In genomic region chr8:93691375-93691774, GRCm38 (mm10) we compare ENCODE assay signal across 26 mouse cellular contexts.
"Had no signal": no experiment of that assay in that cellular context is flagged by ENCODE, and none has a peak within 500 bp of the region (broad histone marks: within the 10 kb centered on the region; RNA-seq: fewer than 3 reads in every experiment).

No protein-coding gene starts in this region.

- H3K4me2 ChIP-seq: heart, embryonic 11.5 days; hindbrain, embryonic 12.5 days; hindbrain, embryonic 14.5 days; kidney, embryonic 15.5 days; limb, embryonic 13.5 days; limb, embryonic 15.5 days; liver, embryonic 12.5 days had no signal

- H3K9me3 ChIP-seq: hindbrain, embryonic 10.5 days; hindbrain, embryonic 12.5 days; kidney, embryonic 15.5 days; limb, embryonic 13.5 days; limb, embryonic 15.5 days; liver, embryonic 12.5 days had no signal

- ATAC-seq: hindbrain, postnatal 0 days; intestine, embryonic 16.5 days; liver, embryonic 12.5 days had no signal

- H3K27ac ChIP-seq: gastrocnemius, adult 2 months; heart, adult 2 months; hindbrain, embryonic 10.5 days; hindbrain, embryonic 12.5 days; hindbrain, embryonic 14.5 days; hindbrain, postnatal 0 days; kidney, embryonic 15.5 days; kidney, postnatal 0 days; limb, embryonic 13.5 days; limb, embryonic 15.5 days; liver, embryonic 12.5 days; liver, embryonic 14.5 days had no signal

- H3K36me3 ChIP-seq: hindbrain, embryonic 10.5 days; hindbrain, embryonic 12.5 days; kidney, embryonic 15.5 days; limb, embryonic 13.5 days; limb, embryonic 15.5 days; liver, embryonic 12.5 days had no signal

- H3K4me1 ChIP-seq: hindbrain, embryonic 12.5 days; kidney, embryonic 15.5 days; limb, embryonic 13.5 days; limb, embryonic 15.5 days; liver, embryonic 12.5 days had no signal

- H3K27me3 ChIP-seq: hindbrain, embryonic 12.5 days; kidney, embryonic 15.5 days; limb, embryonic 13.5 days; limb, embryonic 15.5 days; liver, embryonic 12.5 days had no signal

- H3K9ac ChIP-seq: hindbrain, embryonic 12.5 days; hindbrain, embryonic 14.5 days; kidney, embryonic 15.5 days; limb, embryonic 13.5 days; limb, embryonic 15.5 days; liver, embryonic 12.5 days; liver, embryonic 14.5 days had no signal

- DNase-seq: gastrocnemius, adult 2 months; gastrocnemius, postnatal 10 days; gastrocnemius, postnatal 25 days; heart, adult 2 months; heart, postnatal 10 days; heart, postnatal 4 days; kidney, adult 11 months; kidney, adult 2 months; kidney, adult 9 months; kidney, postnatal 14 days; kidney, postnatal 36 days; layer of hippocampus, adult 9-11 months; layer of hippocampus, postnatal 36 days; left cerebral cortex, postnatal 4 days had no signal

- H3K4me3 ChIP-seq: gastrocnemius, adult 2 months; heart, adult 2 months; hindbrain, embryonic 10.5 days; hindbrain, embryonic 12.5 days; kidney, embryonic 15.5 days; limb, embryonic 13.5 days; limb, embryonic 15.5 days; liver, embryonic 12.5 days had no signal
